Mouse (Mus musculus): Measurements from ENCODE around the gene Magea8. TPM values are rescaled to one million over a fixed set of nuclear protein-coding genes. Genes with fewer than 3 reads are reported as not detected.
"Not testable (repeated sequence)": the region's sequence is repeated elsewhere in the genome, so short reads cannot be mapped to it uniquely, and the experiment has no call there.

The Magea8 gene
- polyA plus RNA-seq (2016; fragmentation: Nextera tagmentation; extraction: Ambion mirVana), result not detected in 2 replicates

- 91% methylated on average over 11 of the region's 11 CpGs for WGBS
These were observed at the start of gene Magea8 for GRCm38 (mm10) chrX:154995750-154996149. Gene Magea8, minus strand, starts transcription at chrX:154995850.

GRCm38 (mm10) chrX:154949405-154949804 is 46.2 kb downstream of the Magea8 start, which contains the start of gene Magea3:
Gene Magea3, minus strand, starts transcription at chrX:154949505.
- H3K4me1 ChIP-seq; H3K27me3 ChIP-seq (replicated peaks; ENCODE audit: low read depth, poor library complexity, severe bottlenecking); H3K27ac ChIP-seq (replicated peaks); DNase-seq (ENCODE audit: low spot score); H3K4me3 ChIP-seq; H3K9me3 ChIP-seq; H3K36me3 ChIP-seq (replicated peaks): not testable (repeated sequence)
- WGBS, result 65% methylated on average over 1 of the region's 1 CpGs

More at GRCm38 (mm10) chrX:154995750-154996149, at the start of gene Magea8:
- H3K9me3 ChIP-seq; DNase-seq (ENCODE audit: low spot score); H3K4me3 ChIP-seq; H3K4me1 ChIP-seq; H3K27ac ChIP-seq (replicated peaks); H3K27me3 ChIP-seq (replicated peaks; ENCODE audit: low read depth, poor library complexity, severe bottlenecking); H3K36me3 ChIP-seq (replicated peaks): not testable (repeated sequence)

GRCm38 (mm10) chrX:154935887-154936286 is 59.8 kb downstream of the Magea8 start, which contains the start of gene Magea6:
Gene Magea6, minus strand, starts transcription at chrX:154935987.
- H3K4me3 ChIP-seq; H3K27me3 ChIP-seq (replicated peaks; ENCODE audit: low read depth, poor library complexity, severe bottlenecking); DNase-seq (ENCODE audit: low spot score); H3K4me1 ChIP-seq; H3K36me3 ChIP-seq (replicated peaks); H3K9me3 ChIP-seq; H3K27ac ChIP-seq (replicated peaks): not testable (repeated sequence)
- 72% methylated on average over 1 of the region's 1 CpGs for WGBS

Other genes starting within 250 kb of the Magea8 start
- not detected in 2 replicates for gene Cldn34b1, start 105.6 kb downstream of the Magea8 start, polyA plus RNA-seq (2016; fragmentation: Nextera tagmentation; extraction: Ambion mirVana)
- not detected in 2 replicates for gene Magea6, start 59.9 kb downstream of the Magea8 start, polyA plus RNA-seq (2016; fragmentation: Nextera tagmentation; extraction: Ambion mirVana)
- gene Magea3, start 46.3 kb downstream of the Magea8 start, polyA plus RNA-seq (2016; fragmentation: Nextera tagmentation; extraction: Ambion mirVana), result not detected in 2 replicates
- gene Magea5, start 67.3 kb upstream of the Magea8 start, polyA plus RNA-seq (2016; fragmentation: Nextera tagmentation; extraction: Ambion mirVana), result not detected in 2 replicates
- gene Magea1, start 93.9 kb upstream of the Magea8 start, polyA plus RNA-seq (2016; fragmentation: Nextera tagmentation; extraction: Ambion mirVana), result not detected in 2 replicates
- not detected in 2 replicates for gene Magea2, start 97.8 kb upstream of the Magea8 start, polyA plus RNA-seq (2016; fragmentation: Nextera tagmentation; extraction: Ambion mirVana)
- gene Cldn34b2, start 132.6 kb upstream of the Magea8 start, polyA plus RNA-seq (2016; fragmentation: Nextera tagmentation; extraction: Ambion mirVana), result not detected in 2 replicates
- gene Sat1, start 220.6 kb upstream of the Magea8 start, polyA plus RNA-seq (2016; fragmentation: Nextera tagmentation; extraction: Ambion mirVana), result 75.6 and 82.2 TPM in 2 replicates